Mouse (Mus musculus): ENCODE measurements around the gene Gm28374. TPM values are rescaled to one million over a fixed set of nuclear protein-coding genes. Genes with fewer than 3 reads are reported as not detected.

The Gm28374 gene
- polyA plus RNA-seq, 1 experiment from 2014 or later, result 0.83 TPM

- H3K27me3 ChIP-seq, result no peaks in the 10 kb centered on the region
- no peak for TF ChIP-seq CTCF (IDR thresholded peaks at IDR 0.05)
- POLR2A ChIA-PET, result interaction anchor here (0.9 kb wide), 1 partner anchor 30 kb away, joined by 3 read pairs; no protein-coding TSS in a partner anchor
- DNase-seq (ENCODE audit: low read depth, low spot score) (no peak), ATAC-seq (no peak)
- in situ Hi-C loops (cut with MboI; ENCODE audit: low pct_unique_long_range_greater_than_20kb), result no loop called here
- CTCF ChIA-PET, result no interaction called here
These were observed 6.8 kb upstream of the Gm28374 start for GRCm38 (mm10) chr19:6088841-6089240.

GRCm38 (mm10) chr19:6085417-6085879 is 3.4 kb upstream of the Gm28374 start:
- ATAC-seq, result peak; percentile 68
- ChIA-PET POLR2A (no interaction called here), CTCF (interaction anchor here (1.5 kb wide), 1 partner anchor 18 kb away, joined by 5 read pairs; no protein-coding TSS in a partner anchor)
- no peaks in the 10 kb centered on the region for H3K27me3 ChIP-seq
- peak; percentile 20 for DNase-seq (ENCODE audit: low read depth, low spot score)
- TF ChIP-seq CTCF (IDR thresholded peaks at IDR 0.05), result no peak
- in situ Hi-C loops (cut with MboI; ENCODE audit: low pct_unique_long_range_greater_than_20kb), result no loop called here

GRCm38 (mm10) chr19:6084478-6085248 is 2.6 kb upstream of the Gm28374 start, which contains the start of the genes Zfpl1 and Cdca5:
Gene Zfpl1 (minus strand): TSS chr19:6084956.
Gene Cdca5 (plus strand): TSS chr19:6084983.
- H3K27me3 ChIP-seq, result no peaks in the 10 kb centered on the region
- ATAC-seq, result peak; percentile 44
- TF ChIP-seq CTCF (IDR thresholded peaks at IDR 0.05), result no peak
- CTCF ChIA-PET, result interaction anchor here (1.5 kb wide), 1 partner anchor 18 kb away, joined by 5 read pairs; no protein-coding TSS in a partner anchor
- DNase-seq (ENCODE audit: low read depth, low spot score), result peak; percentile 83
- POLR2A ChIA-PET, result interaction anchor here (0.7 kb wide), 1 partner anchor 28 kb away, joined by 3 read pairs; no protein-coding TSS in a partner anchor
- in situ Hi-C loops (cut with MboI; ENCODE audit: low pct_unique_long_range_greater_than_20kb), result no loop called here

GRCm38 (mm10) chr19:6079983-6080480 is 2.0 kb downstream of the Gm28374 start, which contains the start of gene Tmem262:
Gene Tmem262 (plus strand): TSS chr19:6080033.
- POLR2A ChIA-PET, result interaction anchor here (1.6 kb wide), 1 partner anchor 12 kb away, joined by 5 read pairs; the partner anchor contains the start of gene Tm7sf2
- in situ Hi-C loops (cut with MboI; ENCODE audit: low pct_unique_long_range_greater_than_20kb), result no loop called here
- no peak for TF ChIP-seq CTCF (IDR thresholded peaks at IDR 0.05)
- no peak for DNase-seq (ENCODE audit: low read depth, low spot score)
- no peaks in the 10 kb centered on the region for H3K27me3 ChIP-seq
- CTCF ChIA-PET, result interaction anchor here (0.9 kb wide), 1 partner anchor 13 kb away, joined by 3 read pairs; no protein-coding TSS in a partner anchor
- ATAC-seq, result no peak

- no peak for TF ChIP-seq CTCF (IDR thresholded peaks at IDR 0.05)
- ATAC-seq (peak; percentile 63), DNase-seq (ENCODE audit: low read depth, low spot score) (no peak)
- ChIA-PET POLR2A (interaction anchor here (1.1 to 1.8 kb wide), 3 partner anchors 9 to 41 kb away, joined by 3 to 6 read pairs (median 4); partner anchors contain the start of gene Sac3d1), CTCF (interaction anchor here (3.9 kb wide), 1 partner anchor 9 kb away, joined by 27 read pairs; the partner anchor contains the start of gene Tm7sf2)
- in situ Hi-C loops (cut with MboI; ENCODE audit: low pct_unique_long_range_greater_than_20kb), result no loop called here
- H3K27me3 ChIP-seq, result no peaks in the 10 kb centered on the region
These were observed 5.3 kb downstream of the Gm28374 start, which contains the start of gene Vps51 for GRCm38 (mm10) chr19:6076564-6077393. Gene Vps51 (minus strand): TSS chr19:6077231.

- CTCF ChIA-PET, result no interaction called here
- TF ChIP-seq CTCF (IDR thresholded peaks at IDR 0.05), result no peak
- POLR2A ChIA-PET, result no interaction called here
- in situ Hi-C loops (cut with MboI; ENCODE audit: low pct_unique_long_range_greater_than_20kb), result no loop called here
- H3K27me3 ChIP-seq, result no peaks in the 10 kb centered on the region
- DNase-seq (ENCODE audit: low read depth, low spot score) (no peak), ATAC-seq (no peak)
These were observed 8.2 kb downstream of the Gm28374 start for GRCm38 (mm10) chr19:6073889-6074288.

GRCm38 (mm10) chr19:6071261-6071660 is 10.8 kb downstream of the Gm28374 start:
- DNase-seq (ENCODE audit: low read depth, low spot score) (no peak), ATAC-seq (no peak)
- CTCF ChIA-PET, result no interaction called here
- POLR2A ChIA-PET, result interaction anchor here (0.5 kb wide), 1 partner anchor 22 kb away, joined by 5 read pairs; no protein-coding TSS in a partner anchor
- no peaks in the 10 kb centered on the region for H3K27me3 ChIP-seq
- in situ Hi-C loops (cut with MboI; ENCODE audit: low pct_unique_long_range_greater_than_20kb), result no loop called here
- no peak for TF ChIP-seq CTCF (IDR thresholded peaks at IDR 0.05)

GRCm38 (mm10) chr19:6070571-6071250 is 11.3 kb downstream of the Gm28374 start:
- ATAC-seq (no peak), DNase-seq (ENCODE audit: low read depth, low spot score) (no peak)
- H3K27me3 ChIP-seq, result no peaks in the 10 kb centered on the region
- ChIA-PET CTCF (no interaction called here), POLR2A (interaction anchor here (0.5 to 0.6 kb wide), 2 partner anchors 22 to 654 kb away, joined by 5 read pairs; no protein-coding TSS in a partner anchor)
- in situ Hi-C loops (cut with MboI; ENCODE audit: low pct_unique_long_range_greater_than_20kb), result no loop called here
- no peak for TF ChIP-seq CTCF (IDR thresholded peaks at IDR 0.05)

- H3K27me3 ChIP-seq, result no peaks in the 10 kb centered on the region
These were observed 12.2 kb downstream of the Gm28374 start for GRCm38 (mm10) chr19:6069851-6070250.

More at GRCm38 (mm10) chr19:6069851-6070250, 12.2 kb downstream of the Gm28374 start:
- DNase-seq (ENCODE audit: low read depth, low spot score), result no peak
- in situ Hi-C loops (cut with MboI; ENCODE audit: low pct_unique_long_range_greater_than_20kb), result no loop called here
- POLR2A ChIA-PET, result interaction anchor here (0.6 kb wide), 1 partner anchor 653 kb away, joined by 5 read pairs; no protein-coding TSS in a partner anchor
- CTCF ChIA-PET, result no interaction called here
- no peak for TF ChIP-seq CTCF (IDR thresholded peaks at IDR 0.05)
- no peak for ATAC-seq

Measured in Patski (cell line).